Mouse (Mus musculus): ENCODE results near the gene Txnrd2. TPM values are rescaled to one million over a fixed set of nuclear protein-coding genes. Genes with fewer than 3 reads are reported as not detected.

Gene Txnrd2
- polyA plus RNA-seq, 1 experiment from 2014 or later = 83.7 TPM

DNA sequence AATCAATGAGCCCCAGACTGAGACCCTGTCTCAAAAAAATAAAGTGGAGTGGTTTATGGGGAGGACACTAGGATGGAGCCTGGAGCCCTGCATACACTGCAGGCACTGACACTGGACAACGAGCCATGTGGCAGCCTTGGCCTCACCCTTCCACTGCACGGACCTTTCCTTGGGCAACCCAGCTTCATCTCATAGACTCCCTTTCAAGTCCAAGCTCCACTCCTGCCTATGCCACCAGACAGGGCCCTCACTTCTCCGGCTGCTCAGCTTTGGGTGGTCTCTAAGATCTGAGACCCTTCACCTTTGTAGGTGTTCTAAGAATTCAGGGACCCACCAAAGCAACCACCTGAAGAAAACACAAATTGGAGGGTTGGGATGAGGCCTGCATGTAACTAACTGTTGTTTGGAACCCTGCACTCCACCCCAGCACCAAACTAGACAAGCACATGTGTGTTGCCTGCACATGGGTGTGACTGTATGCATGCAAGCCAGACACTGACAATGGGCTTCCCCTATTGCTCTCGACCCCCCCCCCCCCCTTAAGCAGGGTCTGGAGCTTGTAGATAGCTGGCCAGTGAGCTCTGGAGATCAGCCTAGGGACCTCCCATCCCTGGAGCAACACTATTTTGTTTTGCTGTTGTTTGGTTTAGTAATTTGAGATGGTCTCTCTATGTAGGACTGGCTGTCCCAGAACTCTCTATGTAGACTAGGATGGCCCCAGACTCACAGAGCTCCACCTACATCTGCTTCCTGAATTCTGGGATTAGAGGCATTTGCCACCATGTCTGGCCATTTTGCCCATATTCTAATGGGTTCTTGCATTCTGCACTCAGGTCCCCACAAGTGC, 7.2 kb upstream of the Txnrd2 start:
- Histone ChIP-seq H3K9me3 (ENCODE audit: control insufficient read depth, low read length) (no peaks in the 10 kb centered on the region), H3K9ac (ENCODE audit: low read depth, low read length) (peak overlapping the region; percentile 53), H3K36me3 (ENCODE audit: control insufficient read depth, insufficient read depth, low read length) (peaks cover 20% of the 10 kb centered on the region; the same call in 1 of the 2 replicates), H3K27ac (ENCODE audit: low read depth, low read length) (peak overlapping the region; percentile 88), H3K27me3 (replicated peaks; ENCODE audit: control insufficient read depth, insufficient read depth, low read length) (no peaks in the 10 kb centered on the region), H3K4me1 (replicated peaks; ENCODE audit: control insufficient read depth, insufficient read depth, low read length) (peaks cover 21% of the 10 kb centered on the region), H3K4me2 (peak overlapping the region; percentile 63), H3K4me3 (ENCODE audit: low read depth, low read length) (peak overlapping the region; percentile 15; the same call in 1 of the 2 replicates)
- ATAC-seq (replicated peaks; ENCODE audit: low FRiP score) = peak; percentile 88
- WGBS = 76% methylated on average over 4 of the region's 4 CpGs
- DNase-seq (ENCODE audit: low spot score) = no peak

GRCm38 (mm10) chr16:18419603-18420026, 6.6 kb upstream of the Txnrd2 start:
- peak overlapping the region; percentile 15; the same call in 1 of the 2 replicates for H3K4me3 ChIP-seq (ENCODE audit: low read depth, low read length)
- peaks cover 20% of the 10 kb centered on the region; the same call in 1 of the 2 replicates for H3K36me3 ChIP-seq (ENCODE audit: control insufficient read depth, insufficient read depth, low read length)
- H3K27ac ChIP-seq (ENCODE audit: low read depth, low read length) = peak overlapping the region; percentile 88
- peak overlapping the region; percentile 51; the same call in 1 of the 2 replicates for H3K9ac ChIP-seq (ENCODE audit: low read depth, low read length)
- H3K9me3 ChIP-seq (ENCODE audit: control insufficient read depth, low read length) = no peaks in the 10 kb centered on the region
- H3K4me1 ChIP-seq (replicated peaks; ENCODE audit: control insufficient read depth, insufficient read depth, low read length) = peaks cover 26% of the 10 kb centered on the region
- H3K4me2 ChIP-seq = peak overlapping the region; percentile 63
- WGBS = 33% methylated on average over 1 of the region's 1 CpGs
- DNase-seq (ENCODE audit: low spot score) = no peak
- peak; percentile 74 for ATAC-seq (replicated peaks; ENCODE audit: low FRiP score)
- no peaks in the 10 kb centered on the region for H3K27me3 ChIP-seq (replicated peaks; ENCODE audit: control insufficient read depth, insufficient read depth, low read length)

DNA sequence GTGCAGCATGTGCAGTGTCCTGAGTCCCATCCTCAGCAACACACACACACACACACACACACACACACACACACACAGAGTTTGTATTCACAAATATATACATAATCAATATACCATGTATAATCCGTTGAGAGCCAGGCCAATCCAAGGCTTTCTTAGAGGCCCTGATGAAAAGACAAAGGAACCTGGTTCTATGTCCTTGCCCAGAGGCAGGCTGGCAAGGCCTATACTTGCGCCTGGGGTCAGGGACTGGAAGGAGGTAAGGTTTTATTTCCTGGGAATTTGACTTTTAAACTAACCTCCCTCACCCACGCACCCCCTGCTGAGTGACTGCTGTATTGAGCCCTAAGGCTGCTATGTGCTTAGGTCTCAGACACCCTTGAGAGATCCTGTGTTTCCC, 5.6 kb upstream of the Txnrd2 start:
- Histone ChIP-seq H3K9me3 (ENCODE audit: control insufficient read depth, low read length) (no peaks in the 10 kb centered on the region), H3K27ac (ENCODE audit: low read depth, low read length) (peak overlapping the region; percentile 88), H3K4me2 (peak overlapping the region; percentile 15), H3K36me3 (ENCODE audit: control insufficient read depth, insufficient read depth, low read length) (peaks cover 16% of the 10 kb centered on the region; the same call in 1 of the 2 replicates), H3K4me1 (replicated peaks; ENCODE audit: control insufficient read depth, insufficient read depth, low read length) (peaks cover 28% of the 10 kb centered on the region), H3K4me3 (ENCODE audit: low read depth, low read length) (no peak overlapping the region), H3K27me3 (replicated peaks; ENCODE audit: control insufficient read depth, insufficient read depth, low read length) (no peaks in the 10 kb centered on the region), H3K9ac (ENCODE audit: low read depth, low read length) (no peak overlapping the region)
- DNase-seq (ENCODE audit: low spot score) (no peak), ATAC-seq (replicated peaks; ENCODE audit: low FRiP score) (no peak)
- 76% methylated on average over 3 of the region's 3 CpGs for WGBS

DNA sequence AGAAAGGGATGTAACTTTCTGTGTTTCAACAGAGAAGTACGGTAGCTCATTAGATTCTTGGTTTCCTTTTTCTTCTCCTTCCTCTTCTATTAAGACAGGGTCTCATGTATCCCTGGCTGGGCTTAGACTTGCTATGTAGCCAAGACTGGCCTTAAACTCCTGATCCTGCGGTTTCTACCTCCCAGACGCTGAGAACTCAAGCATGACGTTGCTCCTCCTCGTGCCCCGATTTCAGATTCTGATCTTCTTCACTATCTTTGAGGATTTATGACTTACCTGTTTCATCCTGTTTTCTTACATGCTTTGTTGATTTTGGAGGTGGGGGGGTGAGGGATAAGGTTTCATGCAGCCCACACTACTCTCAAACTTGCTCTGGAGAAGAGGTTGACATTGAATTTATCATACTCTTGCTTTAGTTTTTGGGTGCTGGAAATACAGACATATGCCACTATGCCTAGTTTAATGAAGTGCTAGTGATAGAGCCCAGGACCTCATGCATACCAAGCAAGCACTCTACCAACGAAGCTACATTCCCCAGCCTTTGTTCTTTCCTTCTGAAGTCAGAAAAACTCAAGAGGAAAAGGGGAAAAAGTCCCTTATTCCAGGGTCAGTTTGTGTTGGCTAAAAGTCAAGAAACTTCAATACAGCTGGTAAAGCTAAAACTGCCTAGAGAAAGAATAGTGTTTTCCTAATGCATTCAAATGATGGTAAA, 2.8 kb upstream of the Txnrd2 start:
- Histone ChIP-seq H3K36me3 (ENCODE audit: control insufficient read depth, insufficient read depth, low read length) (peaks cover 11% of the 10 kb centered on the region; the same call in 1 of the 2 replicates), H3K27me3 (replicated peaks; ENCODE audit: control insufficient read depth, insufficient read depth, low read length) (no peaks in the 10 kb centered on the region), H3K4me2 (peak overlapping the region; percentile 88; the same call in 1 of the 2 replicates), H3K4me1 (replicated peaks; ENCODE audit: control insufficient read depth, insufficient read depth, low read length) (peaks cover 38% of the 10 kb centered on the region), H3K27ac (ENCODE audit: low read depth, low read length) (no peak overlapping the region), H3K9ac (ENCODE audit: low read depth, low read length) (no peak overlapping the region), H3K4me3 (ENCODE audit: low read depth, low read length) (no peak overlapping the region), H3K9me3 (ENCODE audit: control insufficient read depth, low read length) (no peaks in the 10 kb centered on the region)
- ATAC-seq (replicated peaks; ENCODE audit: low FRiP score) (no peak), DNase-seq (ENCODE audit: low spot score) (no peak)
- WGBS = 83% methylated on average over 7 of the region's 7 CpGs

DNA sequence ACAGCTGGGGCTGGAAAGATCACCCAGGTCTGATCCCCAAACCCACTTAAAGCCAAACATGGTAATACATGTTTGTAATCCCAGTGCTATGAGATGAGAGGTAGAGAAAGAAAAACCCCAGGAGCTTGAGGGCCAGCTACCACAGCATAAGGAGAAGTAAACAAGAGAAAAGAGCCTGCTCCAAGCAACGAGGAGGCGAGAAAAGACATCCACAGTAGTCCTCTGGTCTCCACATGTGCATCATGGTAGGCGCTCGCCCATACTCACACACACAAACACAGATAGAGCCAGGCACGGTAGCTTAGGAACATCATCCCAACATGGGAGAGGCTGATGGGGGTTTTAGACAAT, 2.3 kb upstream of the Txnrd2 start:
- H3K4me1 ChIP-seq (replicated peaks; ENCODE audit: control insufficient read depth, insufficient read depth, low read length) = peaks cover 33% of the 10 kb centered on the region
- H3K36me3 ChIP-seq (ENCODE audit: control insufficient read depth, insufficient read depth, low read length) = peaks cover 11% of the 10 kb centered on the region; the same call in 1 of the 2 replicates
- peak overlapping the region; percentile 88 for H3K4me2 ChIP-seq
- no peaks in the 10 kb centered on the region for H3K27me3 ChIP-seq (replicated peaks; ENCODE audit: control insufficient read depth, insufficient read depth, low read length)
- H3K27ac ChIP-seq (ENCODE audit: low read depth, low read length) = no peak overlapping the region
- ATAC-seq (replicated peaks; ENCODE audit: low FRiP score) (no peak), DNase-seq (ENCODE audit: low spot score) (no peak)
- H3K9ac ChIP-seq (ENCODE audit: low read depth, low read length) = no peak overlapping the region
- H3K4me3 ChIP-seq (ENCODE audit: low read depth, low read length) = no peak overlapping the region
- 87% methylated on average over 5 of the region's 5 CpGs for WGBS
- no peaks in the 10 kb centered on the region for H3K9me3 ChIP-seq (ENCODE audit: control insufficient read depth, low read length)

DNA sequence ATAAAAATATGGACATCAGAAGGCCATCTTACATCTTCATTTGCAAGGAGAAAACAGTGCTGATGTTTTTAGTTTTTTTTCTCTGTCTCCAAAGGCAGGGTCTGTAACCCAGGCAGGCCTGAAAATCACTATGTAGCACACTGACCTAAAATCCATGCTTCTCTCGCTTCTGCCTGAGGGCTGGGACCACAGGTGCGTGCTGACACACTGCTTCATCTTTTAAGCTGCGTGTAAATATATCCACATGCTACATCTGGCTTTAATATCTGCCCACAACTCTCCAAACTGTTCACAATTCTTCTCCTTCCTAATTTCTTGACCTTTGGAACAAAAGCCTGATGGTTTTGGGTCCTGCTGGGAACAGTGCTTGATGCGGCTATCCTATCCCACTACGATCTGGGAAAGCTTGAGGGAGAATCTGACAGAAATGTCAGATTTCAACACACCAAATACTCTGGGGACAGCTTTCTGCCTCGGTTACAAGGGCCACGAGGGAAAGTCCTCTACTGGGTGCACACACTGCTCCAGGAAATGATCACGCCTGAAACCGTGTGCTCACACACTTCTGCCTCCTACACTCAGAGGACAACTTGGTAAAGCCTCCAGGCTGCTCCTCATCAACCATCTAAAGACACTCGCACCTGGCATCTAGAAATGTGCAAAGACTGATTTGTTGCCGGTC, 1.7 kb upstream of the Txnrd2 start:
- H3K9ac ChIP-seq (ENCODE audit: low read depth, low read length) = peak overlapping the region; percentile 39
- peaks cover 28% of the 10 kb centered on the region for H3K4me1 ChIP-seq (replicated peaks; ENCODE audit: control insufficient read depth, insufficient read depth, low read length)

DNA sequence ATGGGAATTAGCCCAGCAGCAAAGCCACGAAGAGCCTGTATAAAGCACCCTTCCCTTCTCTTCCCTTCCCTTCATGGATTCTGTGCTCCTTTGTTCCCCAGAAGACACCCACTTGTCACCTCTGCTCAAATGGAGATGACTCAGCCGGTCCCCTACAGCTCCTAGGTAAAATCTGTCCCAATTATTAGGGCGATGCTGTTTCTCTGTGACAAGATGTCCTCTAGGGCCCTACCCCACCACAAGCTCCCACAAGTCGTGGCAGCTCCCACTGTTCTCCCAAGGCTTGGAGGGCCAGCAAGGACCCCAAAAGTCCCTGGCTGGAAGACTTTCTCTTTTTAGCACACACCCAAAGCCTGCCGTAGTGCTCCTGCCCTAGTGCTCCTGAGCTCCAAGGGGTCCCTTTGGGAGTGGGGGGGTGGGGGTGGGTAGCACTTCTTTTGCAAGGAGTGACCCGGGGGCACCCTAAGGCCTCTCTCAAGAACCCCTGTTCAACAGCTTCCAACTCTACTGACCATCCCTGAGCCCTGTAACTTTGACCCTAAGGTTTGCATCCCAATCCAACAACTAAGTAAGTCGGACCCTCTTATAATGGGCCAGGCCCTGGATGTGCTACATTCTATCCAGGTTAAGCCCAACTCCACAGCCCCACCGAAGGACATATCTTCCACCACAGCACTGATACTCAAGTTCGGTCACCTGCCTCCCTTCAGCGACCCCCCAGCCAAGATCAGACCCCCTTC, 539 bp upstream of the Txnrd2 start:
- H3K4me1 ChIP-seq (replicated peaks; ENCODE audit: control insufficient read depth, insufficient read depth, low read length) = peaks cover 31% of the 10 kb centered on the region
- H3K9ac ChIP-seq (ENCODE audit: low read depth, low read length) = peak overlapping the region; percentile 87
- 10% methylated on average over 10 of the region's 10 CpGs for WGBS
- no peaks in the 10 kb centered on the region for H3K27me3 ChIP-seq (replicated peaks; ENCODE audit: control insufficient read depth, insufficient read depth, low read length)
- ATAC-seq (replicated peaks; ENCODE audit: low FRiP score) (no peak), DNase-seq (ENCODE audit: low spot score) (no peak)
- peak overlapping the region; percentile 79 for H3K4me3 ChIP-seq (ENCODE audit: low read depth, low read length)
- H3K36me3 ChIP-seq (ENCODE audit: control insufficient read depth, insufficient read depth, low read length) = peaks cover 11% of the 10 kb centered on the region; the same call in 1 of the 2 replicates
- H3K4me2 ChIP-seq = peak overlapping the region; percentile 88
- no peaks in the 10 kb centered on the region for H3K9me3 ChIP-seq (ENCODE audit: control insufficient read depth, low read length)
- peak overlapping the region; percentile 86 for H3K27ac ChIP-seq (ENCODE audit: low read depth, low read length)

More for the DNA sequence above, 1.7 kb upstream of the Txnrd2 start:
- peak overlapping the region; percentile 79 for H3K4me3 ChIP-seq (ENCODE audit: low read depth, low read length)
- H3K4me2 ChIP-seq = peak overlapping the region; percentile 88
- WGBS = 75% methylated on average over 11 of the region's 11 CpGs
- ATAC-seq (replicated peaks; ENCODE audit: low FRiP score) (no peak), DNase-seq (ENCODE audit: low spot score) (no peak)
- H3K9me3 ChIP-seq (ENCODE audit: control insufficient read depth, low read length) = no peaks in the 10 kb centered on the region
- peaks cover 11% of the 10 kb centered on the region; the same call in 1 of the 2 replicates for H3K36me3 ChIP-seq (ENCODE audit: control insufficient read depth, insufficient read depth, low read length)
- peak overlapping the region; percentile 26; the same call in 1 of the 2 replicates for H3K27ac ChIP-seq (ENCODE audit: low read depth, low read length)
- H3K27me3 ChIP-seq (replicated peaks; ENCODE audit: control insufficient read depth, insufficient read depth, low read length) = no peaks in the 10 kb centered on the region
